Mouse (Mus musculus) left cerebral cortex, adult 2 months (tissue): Measurements from ENCODE around the gene Psmd11. TPM values are rescaled to one million over a fixed set of nuclear protein-coding genes. Genes with fewer than 3 reads are reported as not detected.

Experiments used
- DNase-seq, 2 experiments: peaks; one replicate each; pipeline ENCODE4 v3.0.0; 2021 to 2022; ENCODE audit warnings: low spot score in 2 of 2, mixed read lengths in 1 of 2; ENCODE audit errors: extremely low spot score in 1 of 2
- H3K27ac ChIP-seq: fragments of 200-600 bp; 2 replicates; pipeline ENCODE4 v1.8.1; 2022
- H3K4me3 ChIP-seq: fragments of 200-600 bp; 2 replicates; pipeline ENCODE4 v1.8.1; 2022
- CTCF ChIP-seq: fragments of 200-600 bp; IDR thresholded peaks from 2 replicates; pipeline ENCODE4 v1.8.1; 2022; ENCODE audit warnings: antibody characterized with exemption, mild to moderate bottlenecking, moderate library complexity
- intact Hi-C: fragments of 180-260 bp; cut with DNase I; formaldehyde crosslinking; loops from one replicate; pipeline ENCODE4 v1.15.1; 2025
- total RNA-seq, 2 experiments: library from RNA; stranded (reverse); gene quantifications; 2 replicates each; pipeline ENCODE4 v1.2.3; 2021

Gene Psmd11
- total RNA-seq, 2 experiments from 2014 or later, result 102 to 103 TPM

DNA sequence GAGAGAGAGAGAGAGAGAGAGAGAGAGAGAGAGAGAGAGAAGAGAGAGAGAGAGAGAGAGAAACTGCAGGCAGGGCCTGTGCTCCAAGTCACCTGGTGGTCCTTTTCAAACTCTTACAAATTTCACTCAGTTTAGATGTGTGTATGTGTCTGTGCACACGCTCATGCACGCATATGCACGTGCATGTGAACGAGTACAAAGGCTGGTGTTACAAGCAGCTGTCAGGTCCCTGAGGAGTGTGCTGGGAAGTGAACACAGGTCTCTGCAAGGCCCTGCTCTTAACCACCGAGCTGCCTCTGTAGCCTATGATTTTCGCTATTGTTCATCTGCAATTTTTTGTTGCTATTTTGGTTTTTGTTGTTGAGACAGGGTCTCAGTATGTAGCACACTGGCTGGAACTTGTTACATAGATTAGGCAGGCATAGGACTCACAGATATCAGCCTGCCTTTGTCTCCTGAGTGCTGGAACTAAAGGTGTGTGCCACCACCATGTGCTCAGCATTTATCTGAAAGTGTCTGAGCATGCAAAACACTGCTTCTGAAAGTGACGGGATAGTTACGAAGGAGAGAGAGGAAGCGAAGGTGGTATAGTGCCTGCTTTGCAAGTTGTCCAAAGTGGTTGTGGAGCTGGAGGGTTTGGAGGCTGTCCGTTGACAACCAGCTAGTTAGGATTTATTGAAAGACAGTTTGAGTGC, 69.0 kb downstream of the Psmd11 start:
- intact Hi-C loops, result no loop called here
- no peak overlapping the region for H3K4me3 ChIP-seq
- no peak for DNase-seq
- peak overlapping the region; percentile 80; the same call in 1 of the 2 replicates for H3K27ac ChIP-seq
- TF ChIP-seq CTCF, result no peak

DNA sequence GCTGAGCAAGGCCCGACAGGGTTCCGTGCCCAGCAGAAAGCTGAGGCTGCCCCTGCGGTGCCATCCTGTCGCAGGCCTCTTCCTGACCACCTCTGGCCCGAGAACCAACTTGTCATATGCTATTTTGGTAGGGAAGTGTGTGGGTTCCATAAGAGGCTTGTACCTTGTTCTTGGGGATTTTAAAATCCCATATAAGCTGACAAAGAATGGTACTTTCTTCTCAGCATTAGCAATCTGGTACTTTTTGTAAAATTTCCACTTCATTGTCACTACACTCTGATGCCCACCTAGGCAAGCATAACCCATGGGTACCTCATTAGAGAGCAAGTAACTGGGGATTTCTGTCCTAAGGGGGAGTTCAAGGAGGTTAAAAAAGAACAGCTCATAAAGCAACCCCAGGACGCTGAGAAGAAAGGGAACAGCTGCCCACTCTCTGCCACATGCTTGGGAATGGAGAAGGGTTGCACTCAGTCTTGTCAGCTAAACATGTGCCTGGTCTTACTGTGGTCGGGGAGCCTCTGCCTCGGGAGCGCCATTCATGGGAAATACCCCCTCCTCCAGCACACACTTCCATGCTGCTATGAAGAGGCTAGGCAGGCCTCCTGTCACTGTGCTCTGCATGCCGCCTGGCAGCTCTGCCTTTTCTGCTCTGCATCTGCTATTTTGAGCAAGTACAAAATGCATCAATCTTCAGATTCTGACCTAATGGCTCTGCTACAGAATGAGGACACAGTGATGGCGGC, 70.1 kb downstream of the Psmd11 start:
- TF ChIP-seq CTCF, result no peak
- no peak for DNase-seq
- Histone ChIP-seq H3K4me3 (no peak overlapping the region), H3K27ac (peak overlapping the region; percentile 80)
- intact Hi-C loops, result no loop called here

GRCm38 (mm10) chr11:80499550-80499952, 71.1 kb downstream of the Psmd11 start:
- no peak for TF ChIP-seq CTCF
- DNase-seq, result no peak
- Histone ChIP-seq H3K4me3 (no peak overlapping the region), H3K27ac (peak overlapping the region; percentile 80)
- intact Hi-C loops, result no loop called here

GRCm38 (mm10) chr11:80503281-80503680, 74.9 kb downstream of the Psmd11 start:
- H3K27ac ChIP-seq, result peak overlapping the region; percentile 98
- no peak for TF ChIP-seq CTCF
- no peak overlapping the region for H3K4me3 ChIP-seq
- DNase-seq, result no peak
- intact Hi-C loops, result no loop called here

GRCm38 (mm10) chr11:80503726-80504452, 75.5 kb downstream of the Psmd11 start:
- Histone ChIP-seq H3K4me3 (no peak overlapping the region), H3K27ac (peak overlapping the region; percentile 98)
- TF ChIP-seq CTCF, result no peak; the same call in none of the 2 replicates
- intact Hi-C loops, result loop anchor here (1.0 kb wide), 2 partner anchors 17 to 99 kb away; no protein-coding TSS in a partner anchor
- DNase-seq, result peak; percentile 84 to 91

DNA sequence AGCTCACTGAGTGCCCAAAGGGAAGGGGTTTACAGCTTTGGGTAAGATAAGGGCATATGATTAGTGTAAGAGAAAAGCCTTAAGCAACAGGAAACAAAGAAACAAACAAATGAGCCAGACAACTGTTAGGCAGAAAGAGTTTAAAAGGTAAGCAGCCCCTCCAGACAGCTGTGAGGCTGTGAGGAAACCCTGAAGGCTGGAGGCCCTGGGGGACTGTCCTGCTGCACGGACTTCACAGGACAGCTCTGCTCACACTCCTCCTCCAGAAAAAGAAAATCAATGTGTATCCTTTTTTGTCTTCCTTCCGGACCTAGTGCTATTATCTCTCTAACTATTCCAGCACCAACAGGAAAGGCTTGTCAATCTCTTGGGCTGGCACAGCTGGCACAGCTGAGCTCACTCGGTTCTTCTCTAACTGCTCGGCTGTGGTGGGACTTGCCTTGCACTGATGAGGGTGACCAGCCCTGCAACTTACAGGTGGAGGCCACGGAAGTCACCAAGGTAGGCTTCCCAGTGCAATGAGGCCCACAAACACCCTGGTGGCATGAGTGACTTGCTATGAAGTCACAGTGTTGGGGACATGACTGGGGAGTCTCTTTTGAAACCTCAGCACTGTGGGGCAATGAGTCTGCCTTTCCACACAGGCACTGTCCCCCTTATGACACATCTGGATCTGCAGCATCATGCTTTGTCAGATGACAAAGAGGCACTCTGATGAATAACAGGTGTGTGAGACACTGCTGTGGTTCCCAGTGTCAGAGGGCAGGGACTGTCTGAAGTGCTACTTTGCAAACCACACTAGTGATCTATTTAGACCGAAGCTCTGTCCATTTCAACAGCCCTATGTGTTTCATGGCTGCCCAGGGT, 76.3 kb downstream of the Psmd11 start:
- no peak for DNase-seq
- H3K27ac ChIP-seq, result peak overlapping the region; percentile 87
- intact Hi-C loops, result loop anchor here (1.0 to 5.0 kb wide), 3 partner anchors 17 to 99 kb away; no protein-coding TSS in a partner anchor
- no peak overlapping the region for H3K4me3 ChIP-seq
- no peak for TF ChIP-seq CTCF

- intact Hi-C loops, result loop anchor here (5.0 kb wide), 1 partner anchor 47 kb away; no protein-coding TSS in a partner anchor
Observed at GRCm38 (mm10) chr11:80505581-80505980, 77.2 kb downstream of the Psmd11 start.

GRCm38 (mm10) chr11:80506483-80506882, 78.1 kb downstream of the Psmd11 start:
- intact Hi-C loops, result loop anchor here (2.0 to 5.0 kb wide), 2 partner anchors 46 to 60 kb away; no protein-coding TSS in a partner anchor
- Histone ChIP-seq H3K4me3 (no peak overlapping the region), H3K27ac (peak overlapping the region; percentile 87)
- TF ChIP-seq CTCF, result no peak
- DNase-seq, result no peak

More at GRCm38 (mm10) chr11:80505581-80505980, 77.2 kb downstream of the Psmd11 start:
- H3K27ac ChIP-seq, result peak overlapping the region; percentile 87
- no peak overlapping the region for H3K4me3 ChIP-seq
- no peak for DNase-seq
- TF ChIP-seq CTCF, result no peak

DNA sequence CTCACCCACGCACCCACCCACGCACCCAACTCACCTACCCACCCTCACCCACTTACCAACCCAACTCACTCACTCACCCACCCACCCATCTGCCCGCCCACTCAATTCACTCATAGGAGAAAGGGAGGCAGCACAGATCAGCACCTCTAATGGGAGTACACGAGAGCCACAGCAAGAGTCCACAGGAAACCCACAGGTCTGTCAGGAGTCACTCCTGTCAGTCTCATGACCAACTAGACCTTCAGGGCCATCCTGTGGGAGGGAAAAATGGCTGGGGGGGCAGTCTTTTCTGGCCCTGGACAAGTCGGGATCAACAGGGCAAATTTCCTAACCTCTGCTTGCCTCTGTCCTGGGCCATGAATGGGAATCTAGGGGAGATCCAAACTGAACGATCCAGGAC, 79.4 kb downstream of the Psmd11 start:
- no peak for DNase-seq
- no peak for TF ChIP-seq CTCF
- intact Hi-C loops, result loop anchor here (2.0 to 5.0 kb wide), 2 partner anchors 45 to 59 kb away; no protein-coding TSS in a partner anchor
- Histone ChIP-seq H3K4me3 (no peak overlapping the region), H3K27ac (peak overlapping the region; percentile 86; the same call in 1 of the 2 replicates)

DNA sequence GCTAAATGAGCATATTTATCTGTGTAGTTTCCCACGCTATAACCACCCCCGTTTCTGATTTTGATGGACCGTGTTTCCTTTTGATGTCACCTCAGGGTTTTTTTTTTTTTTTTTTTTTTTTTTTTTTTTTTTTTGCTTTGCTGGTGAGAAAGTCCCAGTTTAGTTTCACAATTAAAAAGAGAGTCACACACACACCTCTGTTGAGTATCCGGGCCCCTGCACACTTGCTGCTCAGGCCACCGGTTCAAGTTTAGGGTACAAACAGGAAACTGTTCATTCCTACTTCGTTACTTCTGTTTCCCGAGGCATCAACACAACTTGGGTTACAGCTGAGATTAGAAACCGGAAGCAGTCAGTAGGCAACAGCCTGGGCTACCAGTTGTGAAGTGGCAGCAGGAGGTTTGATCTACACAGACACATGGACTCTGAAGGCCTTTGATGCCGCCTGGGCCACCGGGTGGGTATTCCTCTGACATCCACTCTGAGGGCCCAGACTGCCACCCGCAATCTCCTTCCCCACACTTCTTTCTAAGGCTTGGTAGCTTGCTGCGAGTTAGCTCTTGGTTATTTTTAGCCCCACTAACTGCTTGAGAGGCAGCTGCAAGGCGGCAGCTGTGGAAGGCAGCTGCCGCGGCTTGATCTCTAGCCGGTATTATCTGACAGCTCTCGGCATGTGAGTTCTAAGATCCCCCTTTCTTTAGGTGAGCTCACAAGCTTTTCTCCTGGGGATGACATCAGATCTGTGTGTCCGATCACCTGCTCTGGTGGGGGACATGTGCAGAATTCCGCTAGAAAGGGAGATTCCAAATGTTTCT, 80.2 kb downstream of the Psmd11 start:
- no peak for TF ChIP-seq CTCF
- no peak for DNase-seq
- intact Hi-C loops, result loop anchor here (5.0 kb wide), 1 partner anchor 44 kb away; no protein-coding TSS in a partner anchor
- Histone ChIP-seq H3K4me3 (no peak overlapping the region), H3K27ac (peak overlapping the region; percentile 86)
